Mouse (Mus musculus) frontal cortex, postnatal 10 days (tissue): Measurements from ENCODE around the gene Rnf213.

Source experiments
- DNase-seq, 2 experiments: peaks; one replicate each; pipeline ENCODE4 v3.0.0; 2022; ENCODE audit warnings: low spot score in 2 of 2, mixed read lengths in 1 of 2

Gene Rnf213

GRCm38 (mm10) chr11:119514967-119515636, 122.2 kb downstream of the Rnf213 start:
- DNase-seq, result peak; percentile 38 to 62

GRCm38 (mm10) chr11:119515823-119516676, 123.2 kb downstream of the Rnf213 start:
- peak; percentile 44 to 66 for DNase-seq

DNA sequence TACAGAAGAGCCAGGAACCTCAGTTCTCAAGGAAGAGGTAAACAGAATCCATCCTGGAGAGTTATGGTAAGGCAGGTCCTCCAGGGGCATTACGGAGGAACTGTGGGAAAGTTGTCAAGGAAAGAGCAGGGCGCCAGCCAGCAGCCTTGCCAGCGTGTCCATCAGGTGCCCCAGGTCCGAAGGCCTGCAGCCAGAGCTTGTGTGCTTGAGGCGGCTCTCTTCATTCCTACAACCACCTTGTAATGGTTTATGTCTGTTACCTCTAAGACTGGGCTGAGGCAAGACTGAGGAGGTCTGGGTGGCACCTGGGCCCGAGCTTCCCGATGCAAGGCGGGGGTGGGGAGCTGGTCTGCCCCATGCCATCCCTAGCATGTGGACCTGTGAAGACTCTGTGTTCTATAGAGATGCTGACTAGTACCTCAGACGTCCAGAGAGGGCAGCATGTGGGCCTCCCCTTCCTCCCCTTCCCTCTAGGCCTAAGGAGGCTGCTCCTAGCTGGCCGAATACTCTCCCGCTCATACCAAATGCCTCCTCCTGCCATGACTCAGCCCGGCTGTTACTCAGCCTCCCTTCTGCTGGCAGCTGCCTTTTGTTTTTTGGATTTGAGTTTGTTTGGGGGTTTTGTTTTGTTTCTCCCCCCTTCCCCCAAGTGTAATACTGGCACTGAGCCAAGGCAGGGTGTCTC, 123.9 kb downstream of the Rnf213 start:
- no peak for DNase-seq

GRCm38 (mm10) chr11:119519387-119519786, 126.5 kb downstream of the Rnf213 start:
- DNase-seq, result no peak

DNA sequence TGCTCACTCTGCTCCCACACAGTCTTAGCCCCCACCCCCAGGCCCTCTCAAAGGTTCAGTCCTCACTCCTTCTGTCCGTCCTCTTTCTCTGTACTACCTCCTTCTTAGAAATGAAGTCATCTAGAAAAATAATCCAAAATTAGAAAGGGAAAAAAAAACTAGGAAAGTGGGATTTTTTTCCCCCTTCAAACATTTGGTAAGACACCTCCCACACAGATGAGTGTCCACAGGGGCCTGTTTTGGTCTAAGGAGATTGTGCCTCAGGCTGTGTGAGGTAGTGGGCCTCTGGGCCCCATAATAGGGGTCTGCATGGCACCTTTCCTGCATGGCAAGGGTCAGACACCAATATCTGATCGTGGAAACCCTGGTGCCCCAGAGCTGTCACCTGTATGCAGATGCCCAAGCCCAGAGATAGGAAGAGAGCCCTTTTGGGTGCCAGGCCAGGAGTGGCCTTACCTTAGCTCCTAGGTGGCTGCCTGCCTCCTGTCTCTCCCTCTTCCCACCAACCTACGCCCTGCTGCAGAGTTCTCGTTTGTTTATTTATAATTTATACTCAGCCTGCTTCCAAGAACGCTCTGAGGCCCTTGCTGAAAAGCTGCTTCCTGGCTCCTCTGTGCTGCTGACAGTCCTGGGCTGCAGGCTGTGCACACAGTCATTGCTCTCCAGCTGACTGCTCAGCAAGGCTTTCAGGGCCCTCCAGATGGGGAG, 127.3 kb downstream of the Rnf213 start:
- no peak for DNase-seq

GRCm38 (mm10) chr11:119520713-119521063, 127.8 kb downstream of the Rnf213 start:
- DNase-seq, result no peak

- DNase-seq, result no peak
Observed at GRCm38 (mm10) chr11:119521920-119522710, 129.2 kb downstream of the Rnf213 start.

DNA sequence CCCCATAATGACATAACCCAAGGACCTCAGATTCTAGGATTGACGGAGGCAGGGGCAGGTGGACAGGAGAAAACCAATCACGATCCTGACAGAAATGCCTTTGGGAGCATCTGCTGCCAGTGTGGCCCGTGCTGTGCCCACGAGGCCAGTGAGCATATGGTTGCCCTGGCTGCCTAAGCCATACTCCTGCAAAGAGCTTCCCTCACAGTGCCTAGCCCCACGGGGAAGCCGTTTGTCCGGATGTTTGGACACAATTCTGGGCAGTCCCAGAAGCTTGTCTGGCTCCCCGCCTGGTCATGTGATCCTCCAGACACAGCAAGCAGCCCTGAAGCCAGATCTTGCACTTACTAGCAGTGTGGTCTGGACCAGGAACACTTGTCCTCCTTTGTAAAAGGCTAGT, 129.9 kb downstream of the Rnf213 start:
- no peak for DNase-seq

DNA sequence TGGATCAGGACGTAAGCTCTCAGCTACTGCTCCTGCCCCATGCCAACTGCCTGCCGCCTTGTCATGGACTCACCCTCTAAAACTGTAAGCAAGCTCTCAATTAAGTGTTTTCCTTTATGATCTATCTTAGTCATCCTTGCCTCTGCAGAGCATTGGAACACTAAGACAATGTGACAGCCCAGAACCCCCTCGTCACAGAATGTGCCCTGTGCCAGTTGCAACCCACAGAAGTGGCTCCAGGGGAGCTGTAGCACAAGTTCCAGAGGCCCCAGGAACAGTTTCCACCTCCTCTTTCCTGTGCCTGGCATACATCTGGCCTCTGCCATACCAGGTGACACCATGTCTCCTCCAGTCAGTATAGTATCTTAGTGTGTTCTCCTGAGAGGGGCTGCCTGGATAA, 130.5 kb downstream of the Rnf213 start:
- DNase-seq, result no peak

GRCm38 (mm10) chr11:119524545-119524949, 131.6 kb downstream of the Rnf213 start:
- peak; percentile 80 to 83 for DNase-seq

DNA sequence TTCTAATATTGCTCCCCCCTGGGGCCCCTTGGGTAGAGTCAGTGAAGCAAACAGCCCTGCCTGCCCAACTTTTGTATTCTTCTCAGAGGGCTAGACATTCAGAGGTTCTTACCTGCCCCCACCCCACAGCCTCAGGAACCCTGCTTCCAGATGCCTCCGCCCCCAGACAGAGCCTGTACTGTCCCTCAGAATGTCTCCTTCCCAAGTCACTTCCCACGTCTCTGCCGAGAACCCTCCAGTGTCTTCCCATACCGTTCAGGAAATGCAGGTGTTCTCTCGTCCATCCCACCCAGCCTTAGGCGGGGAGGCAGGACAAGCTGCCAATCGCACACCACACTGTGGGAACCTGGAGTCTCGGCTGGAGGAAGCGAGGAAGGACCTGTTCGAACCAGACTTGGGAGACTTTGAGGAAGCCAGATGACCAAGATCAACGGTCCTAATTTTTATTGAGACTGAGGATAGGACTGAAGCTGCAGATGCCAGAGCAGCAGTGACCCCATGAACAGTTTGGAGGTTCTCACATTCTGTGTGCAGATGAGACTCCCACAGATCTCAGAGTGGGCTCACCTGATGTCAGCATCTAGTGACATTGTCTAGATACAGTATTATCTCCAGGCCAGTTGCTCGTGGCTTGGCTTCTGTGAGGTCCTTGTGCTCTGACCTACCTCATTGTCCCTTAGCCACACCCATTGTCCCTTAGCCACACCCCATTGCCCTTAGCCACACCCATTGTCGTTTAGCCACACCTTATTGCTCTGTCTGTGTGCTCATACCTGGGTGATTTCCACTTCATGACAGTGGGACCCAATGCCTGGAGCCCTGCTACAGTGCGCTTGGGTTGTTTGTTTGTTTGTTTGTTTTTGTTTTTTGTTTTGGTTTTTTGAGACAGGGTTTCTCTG, 133.4 kb downstream of the Rnf213 start:
- DNase-seq, result no peak

GRCm38 (mm10) chr11:119528930-119529329, 136.0 kb downstream of the Rnf213 start:
- no peak for DNase-seq

DNA sequence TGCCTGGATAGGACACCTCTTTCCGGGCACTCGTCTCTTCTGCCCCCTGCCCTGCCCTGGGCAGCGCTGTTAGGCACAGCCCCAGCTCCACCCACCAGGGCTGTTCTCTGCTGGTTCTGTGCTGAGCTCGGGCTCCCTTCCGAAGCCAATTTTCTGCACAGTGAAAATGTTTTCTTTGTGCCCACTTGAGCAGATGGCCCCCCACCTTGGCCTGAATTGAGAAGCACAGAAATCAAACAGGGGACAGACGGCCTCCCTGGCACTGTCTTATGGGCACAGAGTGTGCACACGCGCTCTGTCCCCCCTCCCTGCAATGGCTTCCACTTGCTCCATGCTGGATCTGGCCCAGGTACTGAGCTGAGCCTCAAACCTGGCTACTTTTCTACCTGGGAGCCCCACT, 139.6 kb downstream of the Rnf213 start:
- DNase-seq, result no peak

DNA sequence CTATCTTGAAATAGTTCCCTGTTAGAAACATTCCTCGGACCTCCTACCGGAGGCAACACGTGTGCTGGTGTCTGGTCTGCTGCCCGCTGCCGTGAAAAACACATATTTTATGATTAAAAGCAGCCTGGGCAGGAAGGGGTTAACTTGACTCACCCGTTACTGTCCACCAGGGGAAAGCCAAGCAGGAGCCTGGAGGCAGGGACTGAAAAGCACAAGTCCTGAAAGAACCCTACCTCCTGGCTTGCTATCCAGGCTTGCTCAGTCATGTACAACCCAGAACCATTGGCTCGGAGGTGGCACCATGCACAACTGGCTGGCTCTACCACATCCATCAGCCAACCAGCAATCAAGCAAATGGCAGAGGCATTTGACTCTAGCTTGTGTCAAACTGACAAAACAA, 140.8 kb downstream of the Rnf213 start:
- DNase-seq, result no peak
